Mouse (Mus musculus): ENCODE data around the gene Adss.
"Not testable (repeated sequence)": the region's sequence is repeated elsewhere in the genome, so short reads cannot be mapped to it uniquely, and the experiment has no call there.

The Adss gene

DNA sequence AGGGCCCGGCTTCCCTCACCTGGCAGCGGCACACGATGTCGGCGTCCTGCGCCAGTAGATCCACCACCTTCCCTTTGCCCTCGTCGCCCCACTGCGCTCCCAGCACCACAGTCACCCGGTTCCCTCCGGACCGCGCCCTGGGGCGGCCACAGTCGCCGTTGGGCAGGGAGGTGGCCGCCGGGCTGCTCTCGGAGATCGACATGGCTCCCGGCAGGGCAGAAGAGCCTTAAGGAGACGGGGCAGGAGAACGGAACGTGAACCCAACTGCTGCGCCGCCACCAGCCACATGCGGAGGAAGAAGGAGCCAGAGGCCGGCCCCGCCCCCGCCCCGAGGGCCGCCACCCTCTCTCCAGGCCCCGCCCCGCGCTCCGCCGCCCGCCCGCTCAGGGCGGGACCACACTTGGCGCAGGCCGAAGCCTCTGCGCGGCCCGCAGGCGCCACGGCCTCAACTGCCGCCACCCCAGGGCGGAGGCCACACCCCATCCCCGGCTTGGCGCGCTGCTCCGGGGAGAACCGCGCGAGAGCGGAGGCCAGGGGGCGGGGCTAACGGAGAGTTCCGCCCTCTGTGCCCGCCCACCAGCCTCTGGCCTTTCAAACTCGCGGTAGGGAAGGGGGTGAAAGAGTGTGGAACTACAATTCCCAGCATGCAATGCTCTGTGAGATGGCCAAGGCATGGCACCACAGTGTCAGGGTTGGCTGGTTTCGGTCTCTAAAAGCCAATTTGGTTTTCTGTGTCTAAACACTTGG is at the start of gene Adss:
Adss (minus strand) TSS at position 319 of the 747 bp plus-strand sequence.
- DNase-seq (ENCODE audit: low read depth, low spot score) = peak; percentile 98

DNA sequence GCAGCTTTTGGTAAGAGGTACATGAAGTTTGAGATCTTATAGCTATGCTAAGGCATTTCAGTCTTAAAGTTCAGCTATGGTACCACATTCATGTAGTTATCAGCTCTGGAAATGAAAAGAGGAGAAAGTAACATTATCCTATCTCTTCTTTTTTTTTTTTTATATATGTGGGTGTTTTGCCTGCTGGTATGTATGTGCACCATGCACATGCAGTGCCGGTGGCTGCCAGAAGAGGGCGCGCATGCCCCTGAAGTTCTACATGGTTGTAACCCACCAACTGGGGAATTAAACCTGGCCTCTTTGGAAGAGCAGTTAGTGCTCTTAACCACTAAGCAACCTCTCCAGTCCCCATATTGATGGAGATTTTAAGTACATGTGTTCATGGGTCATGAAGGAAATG is 49.5 kb upstream of the Adss start:
- DNase-seq (ENCODE audit: low read depth, low spot score) = not testable (repeated sequence)

DNA sequence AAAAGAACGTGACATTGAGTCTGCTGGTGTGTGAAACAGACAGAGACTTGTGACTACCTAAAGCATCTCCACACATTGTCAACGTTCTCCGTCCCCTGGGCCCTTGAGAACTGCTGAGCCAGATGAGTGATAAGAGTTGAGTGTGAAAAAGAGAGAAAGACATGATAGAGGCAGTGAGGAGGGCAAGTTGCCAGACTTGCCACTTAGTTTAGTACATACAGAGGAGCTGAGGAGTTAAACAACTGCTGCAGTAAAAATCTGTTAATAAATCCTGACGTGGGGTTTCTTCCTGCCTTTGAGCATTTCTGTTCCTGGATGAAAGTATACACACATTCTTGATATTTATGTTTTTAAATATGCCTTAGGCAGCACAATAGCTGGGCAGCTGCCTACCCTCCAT is 31.5 kb upstream of the Adss start:
- DNase-seq (ENCODE audit: low read depth, low spot score) = not testable (repeated sequence)

DNA sequence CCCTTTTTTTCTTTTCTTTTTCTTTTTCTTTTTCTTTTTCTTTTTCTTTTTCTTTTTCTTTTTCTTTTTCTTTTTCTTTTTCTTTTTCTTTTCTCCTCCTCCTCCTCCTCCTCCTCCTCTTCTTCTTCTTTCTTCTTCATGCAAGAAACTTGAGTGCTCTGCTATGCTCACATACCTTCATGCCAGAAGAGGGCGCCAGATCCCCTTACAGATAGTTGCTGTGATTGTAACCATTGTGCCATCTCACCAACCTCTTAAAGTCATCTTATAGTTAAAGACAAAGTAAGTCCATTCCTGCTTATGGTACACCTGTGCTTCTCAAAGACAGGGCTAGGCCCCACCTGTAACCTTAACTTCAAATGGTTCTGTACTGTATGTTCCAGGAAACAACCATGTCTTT is 10.5 kb upstream of the Adss start:
- not testable (repeated sequence) for DNase-seq (ENCODE audit: low read depth, low spot score)

DNA sequence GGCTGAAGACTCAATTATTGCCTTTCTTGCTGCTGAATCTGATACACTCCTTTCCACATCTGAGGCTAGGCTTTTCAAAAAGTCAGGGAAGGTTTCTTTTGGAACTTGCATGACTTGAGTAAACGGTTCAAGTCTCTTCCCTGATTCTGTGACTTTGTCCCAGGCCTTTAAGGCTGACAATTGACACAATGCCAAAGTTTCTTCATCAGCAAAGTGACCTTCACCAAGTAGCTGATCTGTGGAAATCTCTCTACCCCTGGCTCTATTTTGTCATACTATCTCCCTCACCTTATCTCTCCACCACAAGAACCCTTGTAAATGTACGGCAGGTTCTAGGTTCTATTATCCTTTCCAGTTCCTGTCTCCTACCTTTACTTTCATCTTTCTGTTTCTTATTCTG is 7.2 kb upstream of the Adss start:
- DNase-seq (ENCODE audit: low read depth, low spot score) = no peak

DNA sequence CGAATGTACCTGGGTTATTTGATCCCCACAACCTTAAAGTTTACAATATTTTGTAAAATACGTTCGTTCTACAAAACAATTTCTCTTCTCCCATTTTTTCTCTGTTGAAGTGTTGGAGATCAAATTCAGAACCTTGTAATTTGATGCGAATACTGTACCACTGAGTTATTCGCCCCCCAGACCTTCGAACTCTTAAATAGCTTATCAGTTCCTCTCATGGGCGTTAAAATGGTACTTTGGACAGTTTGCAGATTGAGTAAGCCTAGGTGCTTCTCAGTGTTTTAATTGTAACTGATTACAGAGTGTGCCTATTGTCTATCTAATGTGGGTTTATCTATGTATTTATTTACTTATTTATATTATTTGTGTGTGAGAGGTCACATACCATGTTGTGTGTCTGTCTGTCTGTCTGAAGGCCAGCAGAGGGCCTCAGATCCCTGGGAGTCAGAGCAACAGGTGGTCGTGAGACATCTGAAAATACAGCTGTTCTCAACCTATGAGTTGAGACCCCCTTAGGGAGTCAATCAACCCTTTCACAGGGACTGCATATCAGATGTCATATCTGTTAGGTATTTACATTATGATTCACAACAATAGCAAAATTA is 942 bp upstream of the Adss start:
- no peak for DNase-seq (ENCODE audit: low read depth, low spot score)

DNA sequence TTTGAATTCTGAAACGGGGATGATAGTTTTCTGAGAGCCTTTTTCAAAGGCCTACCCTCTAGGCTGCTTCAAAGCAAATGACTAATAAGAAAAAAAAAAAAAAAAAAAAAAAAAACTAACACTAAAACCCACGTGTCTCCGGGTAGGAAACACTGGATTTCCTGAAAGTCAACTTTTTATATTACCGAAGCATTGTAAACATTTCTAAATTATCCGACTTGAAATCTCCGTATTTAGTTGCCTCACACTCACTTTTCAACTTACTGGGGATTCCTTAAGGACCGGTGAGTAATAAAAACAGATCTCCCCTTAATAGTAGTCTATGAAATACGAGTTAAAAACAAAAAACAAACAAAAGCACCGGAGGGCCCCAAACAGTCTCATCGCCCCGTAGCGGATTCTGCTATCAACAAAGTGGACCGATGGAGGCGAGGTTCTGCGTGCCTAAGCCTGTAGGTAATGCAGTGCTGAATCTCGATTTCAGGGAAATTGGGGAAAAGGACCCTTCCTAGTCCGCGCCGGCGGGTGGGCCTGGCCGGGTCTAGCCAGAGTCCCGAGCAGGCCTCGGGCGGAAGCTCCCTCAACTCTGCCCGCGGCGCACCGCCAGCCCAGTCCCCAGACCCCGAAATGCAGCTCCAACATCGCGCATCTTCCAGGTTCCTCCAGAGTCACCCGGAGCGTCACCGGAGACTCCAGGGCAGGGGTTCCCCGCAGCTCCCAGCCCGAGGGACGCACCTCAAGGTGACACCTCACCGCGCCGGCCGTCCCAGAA is 704 bp downstream of the Adss start:
- no peak for DNase-seq (ENCODE audit: low read depth, low spot score)

DNA sequence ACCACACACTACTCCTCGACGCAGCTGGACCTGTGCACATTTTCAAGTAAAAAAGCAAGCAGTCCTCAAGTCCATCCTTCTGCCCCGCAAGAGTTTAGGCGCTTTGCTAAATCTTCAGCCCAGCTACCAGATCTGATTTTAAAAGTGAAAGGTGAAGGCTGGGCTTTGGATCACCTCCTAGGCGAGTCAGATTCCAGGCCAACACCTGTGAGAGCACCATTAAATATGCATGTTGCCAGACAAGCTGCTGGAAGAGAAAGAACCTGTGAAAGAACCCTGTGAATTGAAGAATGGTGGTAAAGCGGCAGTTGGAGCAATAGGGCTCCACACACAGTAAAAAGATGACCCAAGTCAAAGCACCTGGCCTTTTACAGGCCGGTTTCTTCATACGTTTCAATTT is 1.4 kb downstream of the Adss start:
- no peak for DNase-seq (ENCODE audit: low read depth, low spot score)

DNA sequence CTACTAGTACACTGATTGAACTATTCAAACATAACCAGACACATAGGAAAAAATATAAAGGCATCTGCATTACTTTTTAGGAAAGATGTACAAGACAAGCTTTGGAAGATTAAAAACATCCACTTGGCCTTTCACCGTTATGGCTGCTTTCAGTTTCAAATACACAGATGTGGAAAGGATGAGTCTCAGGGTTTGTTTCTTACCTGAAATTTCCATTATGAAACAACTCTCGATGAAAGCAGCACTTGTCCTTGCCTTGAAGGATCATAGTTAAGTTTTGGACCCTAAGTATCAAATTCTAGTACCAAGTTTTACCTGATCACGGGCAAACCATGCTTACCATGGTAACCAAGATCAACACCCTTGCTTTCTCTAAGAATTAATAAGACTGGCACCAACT is 3.5 kb downstream of the Adss start:
- DNase-seq (ENCODE audit: low read depth, low spot score) = no peak

DNA sequence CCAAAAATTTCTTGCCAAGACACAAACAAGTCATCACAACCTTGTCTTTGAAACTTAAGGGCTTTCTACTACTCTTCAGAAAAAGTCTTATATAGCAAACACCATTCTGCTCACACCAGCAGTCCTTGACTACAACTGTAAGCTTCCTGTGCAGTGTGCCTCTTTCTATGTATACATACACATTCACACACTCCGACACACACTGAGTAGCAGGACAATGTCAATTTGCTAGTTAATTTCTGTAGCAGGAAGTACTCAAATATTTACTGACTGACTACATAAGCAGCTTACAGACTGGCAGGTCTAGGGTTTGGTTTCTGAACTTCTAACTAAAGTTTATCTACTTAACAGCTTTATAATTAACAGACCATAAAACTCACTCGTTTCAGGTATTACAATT is 18.9 kb downstream of the Adss start:
- DNase-seq (ENCODE audit: low read depth, low spot score) = no peak

DNA sequence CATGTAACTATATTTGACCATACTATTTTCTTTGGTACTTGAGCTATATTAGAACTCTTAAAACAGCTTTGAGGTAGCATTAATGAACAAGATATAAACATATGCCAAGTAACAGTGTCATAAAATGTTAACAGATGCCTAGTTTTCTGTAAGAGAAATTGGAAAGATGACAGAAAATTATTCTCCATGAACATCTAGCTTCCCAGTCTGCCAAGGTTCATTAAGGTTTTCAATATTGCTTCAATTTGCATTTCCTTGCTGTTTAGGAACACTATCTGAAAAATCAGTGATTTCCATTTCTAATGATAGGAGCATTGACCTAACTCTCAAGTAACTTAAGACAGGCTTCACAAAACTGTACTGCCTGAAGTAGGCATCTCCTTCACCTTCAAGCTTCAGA is 27.4 kb downstream of the Adss start:
- no peak for DNase-seq (ENCODE audit: low read depth, low spot score)

DNA sequence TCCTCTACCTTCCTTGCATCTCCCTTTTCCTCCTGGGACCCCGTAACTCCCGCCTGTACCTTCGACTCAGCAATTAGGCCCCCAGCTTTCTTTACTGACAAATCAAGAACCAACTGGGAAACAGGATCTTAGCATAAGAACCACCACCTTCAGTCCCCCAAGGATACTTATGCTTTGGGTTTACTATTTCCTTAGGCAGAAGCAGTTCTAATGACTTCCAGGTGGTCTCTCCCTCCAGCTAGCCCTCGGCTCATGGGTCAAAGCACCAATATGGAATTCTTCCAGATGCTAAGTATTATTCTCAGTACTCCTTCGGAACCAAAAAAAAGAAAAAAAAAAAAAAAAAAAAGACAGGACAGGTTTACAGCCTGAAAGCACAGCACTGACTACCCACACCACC is 39.1 kb downstream of the Adss start:
- DNase-seq (ENCODE audit: low read depth, low spot score) = no peak

DNA sequence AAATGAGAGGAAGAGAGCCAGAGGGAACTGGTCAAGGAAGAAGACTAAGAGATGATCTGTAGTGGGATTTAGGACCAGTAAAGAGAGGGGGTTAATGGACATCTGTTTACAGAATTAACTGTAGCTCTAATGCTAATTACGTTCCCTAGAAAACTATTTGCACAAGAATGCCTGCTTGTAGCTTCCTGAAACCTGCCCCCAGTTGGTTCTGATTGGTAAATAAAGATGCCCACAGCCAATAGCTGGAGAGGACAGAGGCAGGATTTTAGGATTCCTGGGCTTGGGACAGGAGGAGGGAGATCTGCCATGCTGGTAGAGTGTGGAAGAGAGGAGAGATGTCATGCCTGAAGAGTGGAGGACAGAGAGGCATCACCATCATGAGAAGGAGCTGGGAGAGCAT is 42.8 kb downstream of the Adss start:
- DNase-seq (ENCODE audit: low read depth, low spot score) = no peak

DNA sequence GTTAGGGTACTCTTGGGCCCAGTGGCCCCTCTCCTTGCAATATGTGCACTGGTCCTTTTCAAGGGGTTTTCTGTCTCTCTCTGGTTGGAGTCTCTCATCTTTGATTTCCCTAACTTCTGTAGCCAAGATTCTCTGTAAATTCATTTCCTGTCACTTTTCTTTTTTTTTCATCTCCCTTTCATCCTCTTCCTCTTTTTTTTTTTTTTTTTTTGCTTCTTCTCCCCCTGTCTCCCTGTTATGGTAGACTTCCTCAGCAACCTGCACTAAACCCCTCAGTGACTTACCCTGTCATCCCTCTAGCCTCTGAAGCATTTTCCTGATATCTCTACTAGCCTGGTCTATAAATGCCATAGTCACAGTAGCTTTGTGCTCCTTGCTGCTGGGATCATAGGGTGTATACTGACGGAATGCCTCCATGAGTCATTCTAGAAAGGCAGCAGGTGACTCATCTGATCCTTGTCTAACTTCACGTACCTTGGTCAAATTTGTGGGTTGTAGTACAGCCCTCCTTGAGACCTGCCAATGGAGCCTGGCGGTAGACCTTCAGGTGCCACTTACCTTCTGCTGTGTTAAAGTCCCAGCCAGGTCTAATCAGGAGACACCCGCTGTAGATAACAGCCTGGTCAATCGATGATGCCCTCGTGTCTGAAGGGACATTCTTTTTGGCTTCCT is 48.3 kb downstream of the Adss start:
- DNase-seq (ENCODE audit: low read depth, low spot score) = no peak

DNA sequence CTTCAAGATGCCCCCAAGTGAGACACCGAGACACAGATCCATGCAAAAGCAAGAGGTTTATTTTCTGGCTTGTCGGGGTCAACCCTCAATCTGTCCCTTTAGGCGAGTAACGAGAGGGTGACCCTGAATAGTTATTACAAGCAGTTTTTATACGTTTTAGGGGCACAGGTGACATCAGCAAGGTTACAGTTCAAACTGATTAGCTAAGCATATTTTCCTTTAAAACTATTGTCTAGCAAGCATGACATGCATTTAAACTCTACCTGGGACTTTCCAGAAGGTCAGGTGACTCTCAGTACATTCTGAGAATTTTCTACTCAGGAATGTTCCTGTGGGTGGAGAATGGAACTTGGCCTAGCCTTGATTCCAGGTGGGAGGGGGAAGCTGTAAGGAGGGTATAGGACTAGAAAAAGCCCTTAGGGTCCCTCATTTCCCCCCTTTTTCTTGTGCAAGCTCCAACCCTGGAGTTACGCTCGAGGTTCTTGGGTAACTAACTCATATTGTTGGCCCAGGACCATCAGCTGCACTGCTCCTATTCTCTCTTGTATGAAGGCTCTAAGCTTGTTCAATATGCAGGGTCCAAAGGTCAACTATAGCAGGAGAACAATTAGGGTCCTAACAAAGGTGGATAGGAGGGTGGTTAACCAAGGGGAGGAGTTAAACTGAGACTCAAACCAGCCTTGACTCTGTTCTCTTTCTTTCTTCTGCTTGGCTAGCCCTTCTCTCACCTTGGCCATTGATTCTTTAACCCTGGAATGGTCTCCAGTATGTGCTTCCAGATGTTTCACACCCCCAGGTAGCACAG is 51.6 kb downstream of the Adss start:
- no peak for DNase-seq (ENCODE audit: low read depth, low spot score)

DNA sequence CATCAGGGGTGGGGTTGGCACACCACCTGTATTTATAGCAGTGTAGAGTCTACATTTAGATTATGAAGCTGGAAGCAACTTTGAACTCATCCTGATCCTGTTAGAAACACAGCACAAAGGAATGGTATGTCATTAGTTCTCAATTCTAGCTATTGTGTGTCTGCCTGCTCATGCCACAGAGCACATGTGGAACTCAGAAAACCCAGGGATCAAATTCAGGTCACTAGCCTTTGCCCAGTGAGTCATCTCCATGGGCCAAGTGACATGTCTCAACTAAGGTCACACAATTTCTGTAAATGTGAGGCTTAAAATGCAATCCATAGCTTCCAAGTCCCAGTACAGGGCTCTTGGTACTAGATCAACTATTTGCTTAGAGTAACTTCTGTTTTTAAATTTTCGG is 54.2 kb downstream of the Adss start:
- DNase-seq (ENCODE audit: low read depth, low spot score) = no peak

DNA sequence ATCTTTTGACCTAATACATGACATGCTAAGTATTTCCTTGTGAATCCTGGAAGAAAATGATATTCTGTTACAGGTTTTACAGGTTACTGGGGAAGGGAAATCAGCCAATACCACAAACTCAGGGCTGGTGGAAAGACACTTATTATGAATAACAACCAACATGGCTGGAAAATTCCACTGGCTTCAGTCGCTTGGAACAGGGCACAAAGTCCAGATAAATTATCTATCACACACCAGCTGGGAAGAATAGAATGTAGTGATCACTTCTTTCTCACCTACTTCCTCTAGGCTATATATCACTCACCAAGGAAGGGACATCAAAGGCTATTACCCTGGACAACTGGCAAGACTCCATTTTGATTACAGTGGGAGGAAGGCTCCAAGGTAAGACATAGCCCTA is 55.6 kb downstream of the Adss start:
- no peak for DNase-seq (ENCODE audit: low read depth, low spot score)

DNA sequence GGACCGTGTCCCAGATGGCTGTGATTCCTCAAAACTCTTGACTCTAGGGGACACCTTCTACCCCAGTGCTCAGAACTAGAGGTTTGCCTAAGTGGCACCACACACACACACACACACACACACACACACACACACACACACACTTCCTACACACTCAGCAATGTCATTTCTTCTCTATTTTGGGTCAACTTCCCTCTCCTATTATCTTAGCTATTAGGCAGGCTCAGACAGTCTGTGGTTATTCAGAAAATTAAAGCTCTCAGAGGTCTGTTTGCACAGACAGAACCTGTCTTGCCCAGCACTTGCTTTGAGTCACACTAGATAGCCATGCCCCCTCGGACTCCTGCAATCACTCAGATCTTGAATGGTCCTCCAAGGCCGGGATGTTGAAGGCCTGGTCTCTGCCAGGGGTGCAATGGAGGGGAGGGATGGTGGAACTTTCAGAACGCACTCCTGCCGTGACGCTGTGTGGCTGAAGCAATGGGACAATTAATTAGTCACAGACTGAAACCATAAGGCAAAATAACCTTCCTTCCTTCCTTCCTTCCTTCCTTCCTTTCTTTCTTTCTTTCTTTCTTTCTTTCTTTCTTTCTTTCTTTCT is 58.7 kb downstream of the Adss start:
- no peak for DNase-seq (ENCODE audit: low read depth, low spot score)

DNA sequence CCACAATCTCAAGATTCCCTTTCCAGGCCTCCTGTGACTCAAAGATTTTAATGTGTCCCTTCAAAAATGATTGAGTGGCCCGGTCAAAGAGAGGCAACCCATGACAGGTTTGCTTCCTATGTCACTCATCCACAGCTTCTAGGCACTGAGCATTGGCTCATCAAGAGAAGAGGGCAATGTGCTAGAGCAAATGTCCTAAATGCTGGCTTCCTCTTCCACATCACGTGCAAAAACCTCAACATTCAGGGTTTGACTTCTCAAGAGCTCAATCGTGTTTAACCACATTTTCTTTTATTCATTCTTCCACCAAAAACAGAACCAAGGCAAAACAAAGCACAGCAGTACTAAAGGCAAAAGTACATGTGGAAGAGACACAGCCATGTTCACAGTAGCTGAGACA is 64.3 kb downstream of the Adss start:
- DNase-seq (ENCODE audit: low read depth, low spot score) = no peak

DNA sequence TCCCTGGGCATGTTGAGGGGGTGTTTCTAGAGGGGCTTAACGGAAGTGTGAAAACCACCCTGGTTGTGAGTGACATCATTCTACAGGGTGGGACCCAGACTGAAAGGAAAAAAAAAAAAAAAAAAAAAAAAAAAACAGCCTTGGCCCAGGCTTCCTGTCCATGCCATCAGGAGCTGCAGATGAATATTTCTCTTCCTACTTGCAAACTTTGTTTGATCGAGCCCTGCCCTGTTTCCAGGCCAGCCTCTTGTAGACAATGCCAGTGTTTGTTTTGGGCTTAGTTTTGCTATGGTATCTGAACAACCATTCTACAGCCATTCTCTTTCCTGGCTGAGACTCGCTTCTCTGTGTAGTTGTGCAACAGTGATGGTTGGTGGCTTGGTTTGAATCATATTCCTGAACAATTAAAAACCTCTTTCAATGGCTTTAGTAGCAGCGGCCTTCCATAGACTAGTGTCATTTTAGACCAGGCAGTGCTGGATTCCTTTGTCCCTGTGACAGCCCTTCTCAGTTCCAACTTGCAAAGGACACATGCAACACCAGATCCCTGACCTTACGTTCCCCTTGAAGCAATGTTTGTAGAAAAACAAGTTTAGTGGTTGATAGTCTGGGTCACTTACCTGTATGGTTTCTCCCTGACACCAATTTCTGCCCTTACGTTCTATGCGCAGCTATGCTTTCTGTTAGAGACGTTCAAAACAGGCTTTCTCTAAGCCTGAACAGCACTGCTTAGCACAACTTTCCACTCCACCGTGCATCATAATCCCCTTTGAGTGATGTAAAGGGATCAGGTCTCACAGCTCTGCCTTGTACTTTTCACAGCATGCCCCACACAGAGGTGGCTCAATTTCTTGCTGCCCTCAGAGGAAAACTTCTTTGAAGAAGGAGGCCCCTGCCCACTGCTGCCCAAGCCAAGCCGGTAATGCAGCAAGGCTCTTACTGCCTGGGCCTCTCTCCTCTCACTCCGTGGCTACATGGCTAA is 67.0 kb downstream of the Adss start, which contains the start of gene 1700016C15Rik:
1700016C15Rik (plus strand) TSS at position 772 of the 982 bp plus-strand sequence.
- DNase-seq (ENCODE audit: low read depth, low spot score) = no peak
